Mouse (Mus musculus) hindbrain, embryonic 11.5 days (tissue): ENCODE data around the gene Asic1. TPM values are rescaled to one million over a fixed set of nuclear protein-coding genes. Genes with fewer than 3 reads are reported as not detected.

Experiments used
- ATAC-seq: fragments of 200-750 bp; cut with Nextera tagmentation; 2 replicates; pipeline ENCODE4 v1.8.0; 2017; ENCODE audit warnings: mild to moderate bottlenecking, moderate TSS enrichment, moderate library complexity; ENCODE audit not compliant: low FRiP score
- DNase-seq: peaks from one replicate; pipeline ENCODE4 v3.0.0-alpha.2; 2015; ENCODE audit warnings: low spot score
- H3K27ac ChIP-seq: fragments of 300-500 bp; sonication (generic); 2 replicates; pipeline ENCODE4 v1.5.1; 2014; ENCODE audit warnings: mild to moderate bottlenecking, low read depth, low read length
- H3K27me3 ChIP-seq: fragments of 300-500 bp; sonication (generic); 2 replicates; pipeline ENCODE4 v1.6.1; 2014; ENCODE audit warnings: mild to moderate bottlenecking, low read length, moderate library complexity, mixed read lengths; ENCODE audit not compliant: control insufficient read depth, insufficient read depth
- H3K36me3 ChIP-seq: fragments of 300-500 bp; sonication (generic); 2 replicates; pipeline ENCODE4 v1.6.1; 2014; ENCODE audit warnings: mild to moderate bottlenecking, low read length, moderate library complexity, mixed read lengths; ENCODE audit not compliant: control insufficient read depth, insufficient read depth
- H3K4me1 ChIP-seq: fragments of 300-500 bp; sonication (generic); replicated peaks from 2 replicates; pipeline ENCODE4 v1.6.1; 2014; ENCODE audit warnings: low read length, mixed read lengths; ENCODE audit not compliant: control insufficient read depth, insufficient read depth
- H3K4me2 ChIP-seq: fragments of 300-500 bp; sonication (generic); replicated peaks from 2 replicates; pipeline ENCODE4 v1.6.1; 2014; ENCODE audit warnings: mild to moderate bottlenecking, low read depth, low read length
- H3K4me3 ChIP-seq: fragments of 300-500 bp; sonication (generic); 2 replicates; pipeline ENCODE4 v1.5.1; 2014; ENCODE audit warnings: low read depth, low read length
- H3K9ac ChIP-seq: fragments of 300-500 bp; sonication (generic); 2 replicates; pipeline ENCODE4 v1.6.1; 2014; ENCODE audit warnings: low read depth, low read length
- H3K9me3 ChIP-seq: fragments of 300-500 bp; sonication (generic); 2 replicates; pipeline ENCODE4 v1.6.1; 2016; ENCODE audit warnings: low read length; ENCODE audit not compliant: control insufficient read depth
- WGBS: fragments of 180-500 bp; shearing (Covaris S2); extraction: QIAGEN DNeasy Blood & Tissue Kit; methylation state at CpG from one replicate; pipeline ENCODE4 v1.1.7; 2014; 5-methylcytosine and 5-hydroxymethylcytosine counted together
- polyA plus RNA-seq: library from polyadenylated mRNA; unstranded; fragments of >200 nt; fragmentation: Nextera tagmentation; extraction: Ambion mirVana; gene quantifications from 2 replicates; pipeline ENCODE4 v1.2.1, GENCODE M21; 2014

The Asic1 gene
- polyA plus RNA-seq, 1 experiment from 2014 or later: 21.0 TPM

- H3K27me3 ChIP-seq: no peaks in the 10 kb centered on the region
- H3K4me1 ChIP-seq: no peaks in the 10 kb centered on the region
- ATAC-seq: no peak
- no peak overlapping the region for H3K27ac ChIP-seq
- H3K4me2 ChIP-seq: no peak overlapping the region
- H3K36me3 ChIP-seq: no peaks in the 10 kb centered on the region
- H3K4me3 ChIP-seq: no peak overlapping the region
- H3K9ac ChIP-seq: no peak overlapping the region
- DNase-seq: no peak
- WGBS: 97% methylated on average over 5 of the region's 5 CpGs
- H3K9me3 ChIP-seq: no peaks in the 10 kb centered on the region
These were observed 63.0 kb downstream of the Asic1 start for GRCm38 (mm10) chr15:99733186-99733585.

- H3K27me3 ChIP-seq: no peaks in the 10 kb centered on the region
- H3K27ac ChIP-seq: no peak overlapping the region
- H3K9ac ChIP-seq: no peak overlapping the region
- no peaks in the 10 kb centered on the region for H3K9me3 ChIP-seq
- H3K4me2 ChIP-seq: no peak overlapping the region
- 95% methylated on average over 2 of the region's 2 CpGs for WGBS
- H3K4me3 ChIP-seq: no peak overlapping the region
- ATAC-seq (no peak), DNase-seq (no peak)
- H3K4me1 ChIP-seq: no peaks in the 10 kb centered on the region
- no peaks in the 10 kb centered on the region for H3K36me3 ChIP-seq
These were observed 65.5 kb downstream of the Asic1 start for GRCm38 (mm10) chr15:99735631-99736030.

DNA sequence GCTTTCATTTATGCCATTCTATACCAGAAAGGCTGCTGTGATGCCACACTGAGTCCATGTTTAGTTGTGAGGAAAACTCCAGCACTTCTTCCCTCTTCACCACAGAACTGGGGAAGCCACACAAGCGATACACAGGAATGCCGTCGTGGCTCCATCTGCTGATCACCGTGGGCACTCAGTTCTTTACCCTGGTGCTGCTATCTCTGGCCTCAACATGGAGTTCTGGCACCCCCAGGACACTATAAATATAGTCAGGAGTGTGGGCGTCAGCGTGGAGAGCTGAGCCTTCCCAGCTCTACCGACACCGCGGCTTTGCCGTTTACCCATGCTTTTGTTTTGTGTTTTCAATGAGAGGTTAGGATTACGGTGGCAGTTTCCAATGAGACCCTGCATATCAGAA, 66.5 kb downstream of the Asic1 start:
- H3K9ac ChIP-seq: no peak overlapping the region
- no peaks in the 10 kb centered on the region for H3K27me3 ChIP-seq
- no peak for ATAC-seq
- H3K9me3 ChIP-seq: no peaks in the 10 kb centered on the region
- no peak for DNase-seq
- H3K36me3 ChIP-seq: no peaks in the 10 kb centered on the region
- H3K4me1 ChIP-seq: no peaks in the 10 kb centered on the region
- 92% methylated on average over 11 of the region's 11 CpGs for WGBS
- no peak overlapping the region for H3K27ac ChIP-seq
- no peak overlapping the region for H3K4me3 ChIP-seq
- no peak overlapping the region for H3K4me2 ChIP-seq

GRCm38 (mm10) chr15:99740229-99740628, 70.1 kb downstream of the Asic1 start:
- Histone ChIP-seq H3K27ac (no peak overlapping the region), H3K36me3 (no peaks in the 10 kb centered on the region), H3K9me3 (no peaks in the 10 kb centered on the region), H3K4me2 (no peak overlapping the region), H3K9ac (no peak overlapping the region), H3K27me3 (no peaks in the 10 kb centered on the region), H3K4me1 (no peaks in the 10 kb centered on the region), H3K4me3 (no peak overlapping the region)
- 94% methylated on average over 4 of the region's 4 CpGs for WGBS
- DNase-seq: no peak
- no peak for ATAC-seq

Other genes starting within 250 kb of the Asic1 start
- gene Nckap5l, start 212.6 kb upstream of the Asic1 start, polyA plus RNA-seq: 9.3 and 10.2 TPM in 2 replicates
- gene Bcdin3d, start 195.6 kb upstream of the Asic1 start, polyA plus RNA-seq: 17.1 and 18.1 TPM in 2 replicates
- 0.97 and 2.3 TPM in 2 replicates for gene Faim2, start 142.2 kb upstream of the Asic1 start, polyA plus RNA-seq
- gene Aqp2, start 91.3 kb upstream of the Asic1 start, polyA plus RNA-seq: not detected in 2 replicates
- gene Aqp5, start 79.6 kb upstream of the Asic1 start, polyA plus RNA-seq: 0.28 and 0.36 TPM in 2 replicates
- 1.0 and 1.7 TPM in 2 replicates for gene Aqp6, start 69.0 kb upstream of the Asic1 start, polyA plus RNA-seq
- 161 and 202 TPM in 2 replicates for gene Racgap1, start 18.7 kb upstream of the Asic1 start, polyA plus RNA-seq
- gene Smarcd1, start 31.8 kb downstream of the Asic1 start, polyA plus RNA-seq: 99.1 and 103 TPM in 2 replicates
- not detected in 2 replicates for gene Gm17349, start 35.1 kb downstream of the Asic1 start, polyA plus RNA-seq
- 0.25 and 0.36 TPM in 2 replicates for gene Gpd1, start 47.1 kb downstream of the Asic1 start, polyA plus RNA-seq
- 148 and 163 TPM in 2 replicates for gene Cox14, start 55.2 kb downstream of the Asic1 start, polyA plus RNA-seq
- gene Cers5, start 102.5 kb downstream of the Asic1 start, polyA plus RNA-seq: 61.6 and 66.6 TPM in 2 replicates
- gene Lima1, start 205.1 kb downstream of the Asic1 start, polyA plus RNA-seq: 30.8 and 31.8 TPM in 2 replicates